Mouse (Mus musculus): Measurements from ENCODE around the gene 1700037H04Rik. TPM values are rescaled to one million over a fixed set of nuclear protein-coding genes. Genes with fewer than 3 reads are reported as not detected.

The 1700037H04Rik gene
- total and polyA plus RNA-seq, 3 experiments: 45.5 to 72.6 TPM; not detected in 1

DNA sequence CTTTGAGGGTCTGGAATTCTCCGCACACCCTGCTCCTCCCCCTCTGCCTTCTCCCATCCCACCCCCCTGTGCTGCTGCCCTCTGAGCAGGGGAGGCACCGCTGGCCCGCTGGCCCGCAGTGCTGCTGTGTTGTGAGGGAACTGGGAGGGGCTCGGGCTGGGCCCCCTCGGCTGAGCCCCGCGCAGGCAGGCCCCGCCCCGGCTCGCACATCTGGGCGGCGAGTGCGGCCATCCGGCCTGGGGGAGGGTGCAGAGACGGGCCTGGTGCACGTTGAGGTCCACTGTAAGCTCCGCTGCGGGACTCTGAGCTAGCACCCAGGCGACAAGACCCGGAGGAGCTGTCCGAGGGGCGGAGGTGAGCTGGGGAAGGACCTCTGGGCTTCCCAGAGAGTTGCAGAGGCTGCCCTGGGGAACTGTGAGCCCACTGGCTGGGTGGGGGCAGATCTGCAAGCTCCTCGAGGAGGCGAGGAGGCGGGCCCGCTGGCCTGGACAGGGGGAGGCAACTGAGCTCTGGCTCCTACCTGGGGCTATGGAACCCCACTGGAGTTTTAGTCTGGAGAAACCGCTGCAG lies 32.6 kb downstream of the 1700037H04Rik start, which contains the start of gene Hspa12b:
TSS of gene Hspa12b (plus strand) at position 120 of the 570 bp plus-strand sequence.
- no peak for TF ChIP-seq ZC3H11A (IDR thresholded peaks at IDR 0.05; ENCODE audit: low read depth, low read length)
- TF ChIP-seq USF2 (IDR thresholded peaks at IDR 0.05; ENCODE audit: borderline replicate concordance in 1 of 2, insufficient read depth in 1 of 2, low read depth in 1 of 2, low read length in 2 of 2): no peak
- Histone ChIP-seq H3K9ac (ENCODE audit: control insufficient read depth, low read depth, low read length, poor library complexity, severe bottlenecking) (no peak within 1 kb of the TSS), H3K27ac (ENCODE audit: control insufficient read depth, low read depth, low read length) (no peak within 1 kb of the TSS), H3K4me1 (ENCODE audit: control insufficient read depth in 1 of 2, insufficient read depth in 2 of 2, low read length in 2 of 2) (peaks cover 5 to 9% of the 10 kb centered on the region in 2 experiments), H3K27me3 (ENCODE audit: control insufficient read depth in 1 of 2, insufficient read depth in 2 of 2, low read length in 2 of 2) (peaks cover 0 to 2% of the 10 kb centered on the region in 2 experiments; a peak in 3 of 4 replicates), H3K9me3 (replicated peaks; ENCODE audit: insufficient read depth, low read length) (no peaks in the 10 kb centered on the region), H3K36me3 (ENCODE audit: control insufficient read depth in 1 of 2, insufficient read depth in 2 of 2, low read length in 2 of 2) (peaks cover 0 to 2% of the 10 kb centered on the region in 2 experiments; a peak in 1 of 4 replicates), H3K4me3 (ENCODE audit: control insufficient read depth in 1 of 2, insufficient read depth in 1 of 2, low read depth in 2 of 2, low read length in 2 of 2) (no peak within 1 kb of the TSS), H3K79me2 (ENCODE audit: control insufficient read depth, insufficient read depth, low read length, poor library complexity) (no peaks in the 10 kb centered on the region)
- DNase-seq (ENCODE audit: low read depth, low spot score): no peak

DNA sequence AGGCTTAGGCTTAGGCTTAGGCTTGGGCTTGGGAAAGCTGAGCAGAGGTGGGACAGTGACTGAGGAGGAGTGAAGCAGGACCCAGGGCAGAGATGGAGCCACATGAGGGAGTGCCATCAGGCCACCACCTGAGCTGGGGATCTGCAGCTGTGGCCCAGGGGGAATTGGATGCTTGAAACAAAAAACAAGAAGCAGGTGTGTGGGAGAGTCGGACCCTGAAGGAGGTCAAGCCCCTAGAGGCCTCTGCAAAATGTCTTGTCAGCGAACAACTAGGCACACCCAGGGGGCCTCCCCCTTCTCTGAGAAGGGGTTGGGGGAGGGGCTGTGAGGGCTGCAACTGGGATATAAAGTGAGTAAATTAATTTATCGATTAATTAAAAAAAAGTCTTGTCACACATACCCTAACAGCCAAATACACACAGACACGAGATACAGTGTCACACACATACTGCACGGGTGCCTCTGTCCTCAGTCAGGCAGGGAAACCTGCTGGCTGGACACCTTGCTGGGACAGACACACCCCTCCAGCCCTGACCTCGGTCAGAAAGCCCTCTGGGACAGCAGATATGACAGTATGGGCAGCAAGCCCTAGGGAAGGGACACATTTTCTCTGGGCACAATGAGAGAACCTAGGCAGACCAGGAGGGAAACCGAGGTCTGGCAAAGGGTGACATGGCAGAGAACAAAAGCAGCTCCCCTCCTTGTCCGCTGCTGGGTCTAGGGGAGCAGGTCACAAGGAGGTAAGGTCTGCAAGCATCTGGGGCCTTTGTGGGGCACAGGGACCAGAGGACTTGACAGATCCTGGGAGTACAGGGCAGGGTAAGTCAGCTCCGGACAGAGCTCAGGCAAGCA lies 33.7 kb downstream of the 1700037H04Rik start:
- no peaks in the 10 kb centered on the region for H3K9me3 ChIP-seq (replicated peaks; ENCODE audit: insufficient read depth, low read length)
- H3K27ac ChIP-seq (ENCODE audit: control insufficient read depth, low read depth, low read length): no peak overlapping the region
- no peak overlapping the region for H3K4me3 ChIP-seq (ENCODE audit: control insufficient read depth in 1 of 2, insufficient read depth in 1 of 2, low read depth in 2 of 2, low read length in 2 of 2)
- peaks cover 5 to 9% of the 10 kb centered on the region in 2 experiments for H3K4me1 ChIP-seq (ENCODE audit: control insufficient read depth in 1 of 2, insufficient read depth in 2 of 2, low read length in 2 of 2)
- H3K79me2 ChIP-seq (ENCODE audit: control insufficient read depth, insufficient read depth, low read length, poor library complexity): no peaks in the 10 kb centered on the region
- H3K36me3 ChIP-seq (ENCODE audit: control insufficient read depth in 1 of 2, insufficient read depth in 2 of 2, low read length in 2 of 2): peaks cover 0 to 2% of the 10 kb centered on the region in 2 experiments; a peak in 1 of 4 replicates
- no peak overlapping the region for H3K9ac ChIP-seq (ENCODE audit: control insufficient read depth, low read depth, low read length, poor library complexity, severe bottlenecking)
- TF ChIP-seq MYC (IDR thresholded peaks at IDR 0.05; ENCODE audit: low read depth, low read length): no peak
- no peak for TF ChIP-seq UBTF (IDR thresholded peaks at IDR 0.05; ENCODE audit: borderline replicate concordance, insufficient read depth, low read depth, low read length)
- TF ChIP-seq RCOR1 (IDR thresholded peaks at IDR 0.05; ENCODE audit: low read depth, low read length): no peak
- TF ChIP-seq POLR2AphosphoS5 (IDR thresholded peaks at IDR 0.05; ENCODE audit: borderline replicate concordance, low read depth, low read length): no peak
- TF ChIP-seq TAL1 (IDR thresholded peaks at IDR 0.05; ENCODE audit: low read length): no peak
- TF ChIP-seq CTCF (IDR thresholded peaks at IDR 0.05 in 2 of 3, conservative IDR thresholded peaks at IDR 0.05 in 1 of 3; ENCODE audit: control insufficient read depth in 1 of 3, insufficient read depth in 1 of 3, low read depth in 2 of 3, low read length in 3 of 3, poor library complexity in 1 of 3, severe bottlenecking in 1 of 3): no peak
- no peak for TF ChIP-seq MAFK (IDR thresholded peaks at IDR 0.05; ENCODE audit: borderline replicate concordance, low read depth, low read length)
- TF ChIP-seq USF2 (IDR thresholded peaks at IDR 0.05; ENCODE audit: borderline replicate concordance in 1 of 2, insufficient read depth in 1 of 2, low read depth in 1 of 2, low read length in 2 of 2): no peak
- TF ChIP-seq POLR2AphosphoS2 (IDR thresholded peaks at IDR 0.05; ENCODE audit: low read length): no peak
- TF ChIP-seq USF1 (IDR thresholded peaks at IDR 0.05; ENCODE audit: low read depth, low read length): no peak
- no peak for TF ChIP-seq NELFE (IDR thresholded peaks at IDR 0.05; ENCODE audit: low read depth, low read length)
- no peak for TF ChIP-seq GABPA (IDR thresholded peaks at IDR 0.05; ENCODE audit: low read depth, low read length)
- no peak for TF ChIP-seq MEF2A (IDR thresholded peaks at IDR 0.05; ENCODE audit: extremely low read depth, insufficient replicate concordance, low read depth, low read length, poor library complexity, severe bottlenecking)
- no peak for TF ChIP-seq RAD21 (IDR thresholded peaks at IDR 0.05; ENCODE audit: low read depth, low read length)
- no peak for TF ChIP-seq ZNF384 (IDR thresholded peaks at IDR 0.05; ENCODE audit: low read depth, low read length)
- no peak for TF ChIP-seq CHD2 (IDR thresholded peaks at IDR 0.05; ENCODE audit: low read length)
- no peak for TF ChIP-seq CHD1 (IDR thresholded peaks at IDR 0.05; ENCODE audit: low read depth, low read length)
- no peak for TF ChIP-seq ELF1 (IDR thresholded peaks at IDR 0.05; ENCODE audit: low read depth, low read length)
- DNase-seq (ENCODE audit: low read depth, low spot score): no peak
- H3K27me3 ChIP-seq (ENCODE audit: control insufficient read depth in 1 of 2, insufficient read depth in 2 of 2, low read length in 2 of 2): peaks cover 0 to 2% of the 10 kb centered on the region in 2 experiments; a peak in 3 of 4 replicates
